16 mouse cellular contexts compared by ENCODE assay signal in genomic region chr9:43947490-43948150, GRCm38 (mm10).
A peak's percentile ranks its signal among the peaks of the same experiment; 100 is the strongest.
DNase-seq lines count a peak whose midpoint lies in the region; ATAC-seq lines count a peak whose summit lies in the region.
"Had no signal": no experiment of that assay in that cellular context is flagged by ENCODE, and none has a peak within 500 bp of the region (broad histone marks: within the 10 kb centered on the region; RNA-seq: fewer than 3 reads in every experiment).

No protein-coding gene starts in this region.

- no peak overlapping the region for H3K4me3 ChIP-seq in kidney, embryonic 14.5 days (ENCODE audit: low read length)
- H3K4me3 ChIP-seq in embryonic facial prominence, embryonic 11.5 days (ENCODE audit: low read depth, low read length), result no peak overlapping the region
- no peak overlapping the region for H3K4me3 ChIP-seq in hindbrain, embryonic 16.5 days (ENCODE audit: low read length)
- H3K4me3 ChIP-seq in neural tube, embryonic 12.5 days, result no peak overlapping the region
- H3K4me3 ChIP-seq: heart, adult 2 months; limb, embryonic 13.5 days; megakaryocyte, embryonic 14.5 days had no signal

- H3K36me3 ChIP-seq in kidney, embryonic 14.5 days (ENCODE audit: control insufficient read depth, insufficient read depth, low read length), result no peaks in the 10 kb centered on the region
- H3K36me3 ChIP-seq in embryonic facial prominence, embryonic 11.5 days (replicated peaks; ENCODE audit: control insufficient read depth, insufficient read depth, low read depth, low read length), result no peaks in the 10 kb centered on the region
- H3K36me3 ChIP-seq in hindbrain, embryonic 16.5 days (ENCODE audit: control insufficient read depth, insufficient read depth, low read length), result no peaks in the 10 kb centered on the region
- no peaks in the 10 kb centered on the region for H3K36me3 ChIP-seq in neural tube, embryonic 12.5 days
- H3K36me3 ChIP-seq: limb, embryonic 13.5 days had no signal

- WGBS in kidney, embryonic 14.5 days, result 9% methylated on average over 11 of the region's 11 CpGs
- WGBS in embryonic facial prominence, embryonic 11.5 days, result 30% methylated on average over 11 of the region's 11 CpGs
- WGBS in hindbrain, embryonic 16.5 days, result 27% methylated on average over 9 of the region's 11 CpGs
- WGBS in neural tube, embryonic 12.5 days, result 16% methylated on average over 11 of the region's 11 CpGs

- no peaks in the 10 kb centered on the region for H3K27me3 ChIP-seq in kidney, embryonic 14.5 days (ENCODE audit: control insufficient read depth, insufficient read depth, low read length)
- H3K27me3 ChIP-seq in embryonic facial prominence, embryonic 11.5 days (ENCODE audit: control insufficient read depth, insufficient read depth, low read length), result no peaks in the 10 kb centered on the region
- no peaks in the 10 kb centered on the region for H3K27me3 ChIP-seq in hindbrain, embryonic 16.5 days (replicated peaks; ENCODE audit: control insufficient read depth, insufficient read depth, low read length)
- no peaks in the 10 kb centered on the region for H3K27me3 ChIP-seq in neural tube, embryonic 12.5 days (replicated peaks)

- no peak overlapping the region for H3K9ac ChIP-seq in kidney, embryonic 14.5 days (ENCODE audit: low read depth, low read length)
- H3K9ac ChIP-seq in embryonic facial prominence, embryonic 11.5 days (replicated peaks; ENCODE audit: low read length), result no peak overlapping the region
- H3K9ac ChIP-seq in hindbrain, embryonic 16.5 days (ENCODE audit: low read depth, low read length), result no peak overlapping the region
- no peak overlapping the region for H3K9ac ChIP-seq in neural tube, embryonic 12.5 days
- H3K9ac ChIP-seq: limb, embryonic 13.5 days had no signal

- ATAC-seq in kidney, embryonic 14.5 days (ENCODE audit: low FRiP score, low TSS enrichment), result peak; percentile 73
- ATAC-seq in embryonic facial prominence, embryonic 11.5 days (replicated peaks; ENCODE audit: insufficient number of reproducible peaks, low FRiP score, low TSS enrichment, low read depth), result no peak
- peak; percentile 56 for ATAC-seq in hindbrain, embryonic 16.5 days
- peak; percentile 72 for ATAC-seq in neural tube, embryonic 12.5 days (ENCODE audit: low FRiP score, low read depth)
- ATAC-seq: intestine, postnatal 0 days had no signal

- H3K27ac ChIP-seq in kidney, embryonic 14.5 days (ENCODE audit: low read depth, low read length), result no peak overlapping the region; the same call in 1 of the 2 replicates
- no peak overlapping the region for H3K27ac ChIP-seq in embryonic facial prominence, embryonic 11.5 days (replicated peaks; ENCODE audit: low read depth, low read length)
- no peak overlapping the region for H3K27ac ChIP-seq in hindbrain, embryonic 16.5 days (ENCODE audit: low read depth, low read length)
- H3K27ac ChIP-seq in neural tube, embryonic 12.5 days, result peak overlapping the region; percentile 51; the same call in 1 of the 2 replicates
- H3K27ac ChIP-seq: heart, adult 2 months; limb, embryonic 13.5 days had no signal

- peaks cover 5% of the 10 kb centered on the region; the same call in 1 of the 2 replicates for H3K4me1 ChIP-seq in kidney, embryonic 14.5 days (ENCODE audit: control insufficient read depth, insufficient read depth, low read length)
- no peaks in the 10 kb centered on the region for H3K4me1 ChIP-seq in embryonic facial prominence, embryonic 11.5 days (ENCODE audit: control insufficient read depth, insufficient read depth, low read length)
- peaks cover 2% of the 10 kb centered on the region for H3K4me1 ChIP-seq in hindbrain, embryonic 16.5 days (ENCODE audit: control insufficient read depth, insufficient read depth, low read depth, low read length)
- H3K4me1 ChIP-seq in neural tube, embryonic 12.5 days, result peaks cover 40% of the 10 kb centered on the region
- H3K4me1 ChIP-seq: limb, embryonic 13.5 days; megakaryocyte, embryonic 14.5 days had no signal

- H3K9me3 ChIP-seq in kidney, embryonic 14.5 days (ENCODE audit: control insufficient read depth, low read length), result no peaks in the 10 kb centered on the region
- H3K9me3 ChIP-seq in embryonic facial prominence, embryonic 11.5 days (replicated peaks; ENCODE audit: control insufficient read depth, low read length), result no peaks in the 10 kb centered on the region
- no peaks in the 10 kb centered on the region for H3K9me3 ChIP-seq in hindbrain, embryonic 16.5 days (ENCODE audit: control insufficient read depth, low read length)
- H3K9me3 ChIP-seq in neural tube, embryonic 12.5 days, result no peaks in the 10 kb centered on the region
- H3K9me3 ChIP-seq: limb, embryonic 13.5 days; megakaryocyte, embryonic 14.5 days had no signal

- no peak for DNase-seq in kidney, postnatal 25 days
- DNase-seq in embryonic facial prominence, embryonic 11.5 days (ENCODE audit: low spot score), result peak; percentile 25
- no peak for DNase-seq in urinary bladder, postnatal 4 days (ENCODE audit: low spot score in 2 of 2)
- DNase-seq in urinary bladder, postnatal 14 days (ENCODE audit: low spot score), result no peak
- DNase-seq in thymus, postnatal 14 days, result no peak
- DNase-seq: adrenal gland, postnatal 10 days; heart, adult 2 months; heart, postnatal 14 days; lung, adult 18-20 months; thymus, postnatal 4 days had no signal

- no peak overlapping the region for H3K4me2 ChIP-seq in kidney, embryonic 14.5 days (replicated peaks; ENCODE audit: low read depth, low read length)
- no peak overlapping the region for H3K4me2 ChIP-seq in embryonic facial prominence, embryonic 11.5 days (ENCODE audit: low read depth, low read length)
- H3K4me2 ChIP-seq in hindbrain, embryonic 16.5 days (ENCODE audit: low read length), result no peak overlapping the region
- H3K4me2 ChIP-seq in neural tube, embryonic 12.5 days (replicated peaks), result peak overlapping the region; percentile 5; the same call in 1 of the 2 replicates
- H3K4me2 ChIP-seq: limb, embryonic 13.5 days had no signal
